Mouse (Mus musculus) kidney, embryonic 16.5 days (tissue): ENCODE results near the gene Ccdc69. TPM values are rescaled to one million over a fixed set of nuclear protein-coding genes. Genes with fewer than 3 reads are reported as not detected.

ENCODE experiments used
- ATAC-seq: fragments of 200-750 bp; cut with Nextera tagmentation; 2 replicates; pipeline ENCODE4 v1.8.0; 2017; ENCODE audit warnings: moderate TSS enrichment; ENCODE audit not compliant: low FRiP score, low TSS enrichment
- H3K27ac ChIP-seq: fragments of 300-500 bp; sonication (generic); 2 replicates; pipeline ENCODE4 v1.5.1; 2014; ENCODE audit warnings: low read length
- H3K27me3 ChIP-seq: fragments of 300-500 bp; sonication (generic); 2 replicates; pipeline ENCODE4 v1.6.1; 2014; ENCODE audit warnings: low read length, control low read depth, mixed read lengths; ENCODE audit not compliant: insufficient read depth
- H3K36me3 ChIP-seq: fragments of 300-500 bp; sonication (generic); 2 replicates; pipeline ENCODE4 v1.6.1; 2014; ENCODE audit warnings: low read length, control low read depth, mixed read lengths; ENCODE audit not compliant: insufficient read depth
- H3K4me1 ChIP-seq: fragments of 300-500 bp; sonication (generic); 2 replicates; pipeline ENCODE4 v1.6.1; 2014; ENCODE audit warnings: low read length, control low read depth, mixed read lengths; ENCODE audit not compliant: insufficient read depth
- H3K4me2 ChIP-seq: fragments of 300-500 bp; sonication (generic); replicated peaks from 2 replicates; pipeline ENCODE4 v1.6.1; 2014; ENCODE audit warnings: low read depth, low read length
- H3K4me3 ChIP-seq: fragments of 300-500 bp; sonication (generic); 2 replicates; pipeline ENCODE4 v1.5.1; 2014; ENCODE audit warnings: mild to moderate bottlenecking, low read length
- H3K9ac ChIP-seq: fragments of 300-500 bp; sonication (generic); replicated peaks from 2 replicates; pipeline ENCODE4 v1.6.1; 2014; ENCODE audit warnings: low read length
- H3K9me3 ChIP-seq: fragments of 300-500 bp; sonication (generic); 2 replicates; pipeline ENCODE4 v1.6.1; 2016; ENCODE audit warnings: low read length, control low read depth
- WGBS: fragments of 180-500 bp; shearing (Covaris S2); extraction: QIAGEN DNeasy Blood & Tissue Kit; methylation state at CpG from one replicate; pipeline ENCODE4 v1.1.7; 2014; 5-methylcytosine and 5-hydroxymethylcytosine counted together
- polyA plus RNA-seq: library from polyadenylated mRNA; unstranded; fragments of >200 nt; fragmentation: Nextera tagmentation; extraction: Ambion mirVana; gene quantifications from 2 replicates; pipeline ENCODE4 v1.2.1, GENCODE M21; 2015

The Ccdc69 gene
- polyA plus RNA-seq, 1 experiment from 2014 or later, result 3.6 TPM

DNA sequence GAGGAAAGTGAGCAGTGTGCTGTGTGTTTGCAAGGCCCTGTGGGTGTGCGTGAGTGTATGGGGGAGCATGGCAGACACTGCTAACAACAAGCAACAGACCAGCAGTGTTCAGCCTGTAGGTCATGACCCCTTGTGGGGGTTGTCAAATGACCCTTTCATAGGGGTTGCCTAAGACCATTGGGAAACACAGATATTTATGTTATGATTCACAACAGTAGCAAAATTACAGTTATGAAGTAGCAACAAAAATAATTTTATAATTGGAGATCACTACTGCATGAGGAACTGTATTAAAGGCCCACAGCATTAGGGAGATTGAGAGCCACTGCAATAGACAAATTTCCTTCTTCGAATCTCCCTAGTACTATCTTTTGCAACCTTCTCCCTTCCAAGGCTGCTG, 58.2 kb downstream of the Ccdc69 start:
- peaks cover 3% of the 10 kb centered on the region; the same call in 1 of the 2 replicates for H3K36me3 ChIP-seq

DNA sequence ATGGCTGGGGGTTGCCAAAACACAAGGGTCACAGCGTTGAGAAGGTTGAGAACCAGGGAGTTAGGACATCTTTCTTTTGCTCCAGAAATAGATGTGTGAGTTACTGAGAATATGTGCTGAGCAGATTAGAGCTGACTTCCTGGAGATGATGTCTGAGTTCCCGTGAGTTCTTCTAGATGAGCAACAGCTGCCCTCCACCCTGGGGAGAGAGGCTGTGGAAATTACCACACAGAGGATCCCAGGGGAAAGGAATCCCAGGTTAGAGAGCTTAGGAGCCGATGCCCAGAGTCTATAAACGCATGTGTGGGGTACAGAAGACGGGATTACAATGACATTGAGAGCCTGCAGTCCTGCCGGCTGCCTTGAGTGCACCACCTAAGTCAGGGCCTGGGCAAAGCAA, 59.9 kb downstream of the Ccdc69 start:
- no peak overlapping the region for H3K27ac ChIP-seq
- no peak overlapping the region for H3K4me3 ChIP-seq
- ATAC-seq, result no peak
- H3K4me2 ChIP-seq, result no peak overlapping the region
- H3K36me3 ChIP-seq, result peaks cover 11% of the 10 kb centered on the region
- no peak overlapping the region for H3K9ac ChIP-seq
- H3K4me1 ChIP-seq, result peaks cover 26% of the 10 kb centered on the region
- no peaks in the 10 kb centered on the region for H3K27me3 ChIP-seq
- H3K9me3 ChIP-seq, result no peaks in the 10 kb centered on the region
- 71% methylated on average over 6 of the region's 6 CpGs for WGBS

More for the DNA sequence above, 58.2 kb downstream of the Ccdc69 start:
- Histone ChIP-seq H3K4me3 (no peak overlapping the region), H3K9me3 (no peaks in the 10 kb centered on the region), H3K27ac (no peak overlapping the region), H3K4me1 (peaks cover 36% of the 10 kb centered on the region), H3K27me3 (no peaks in the 10 kb centered on the region), H3K9ac (no peak overlapping the region), H3K4me2 (no peak overlapping the region)
- 81% methylated on average over 2 of the region's 2 CpGs for WGBS
- no peak for ATAC-seq

DNA sequence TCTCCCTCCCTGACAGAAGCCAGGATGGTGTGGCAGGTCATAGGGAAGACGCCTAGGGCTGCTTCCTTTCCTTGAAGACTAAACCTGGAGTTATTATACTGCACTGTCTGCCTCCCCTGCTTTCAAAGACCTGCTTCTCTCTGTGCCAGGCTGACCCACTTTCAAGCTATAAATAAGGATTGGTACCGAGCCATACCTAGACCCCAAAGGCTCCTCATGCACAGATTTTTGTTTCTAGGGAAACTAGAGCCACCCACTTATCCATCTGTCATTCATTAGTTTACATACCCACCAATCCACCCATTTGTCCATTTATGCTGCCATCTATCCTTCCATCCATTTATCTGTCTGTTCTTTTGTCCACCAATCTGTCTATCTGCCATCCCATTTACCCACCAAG, 60.7 kb downstream of the Ccdc69 start:
- H3K27me3 ChIP-seq, result no peaks in the 10 kb centered on the region
- WGBS, result 83% methylated on average over 2 of the region's 2 CpGs
- no peaks in the 10 kb centered on the region for H3K9me3 ChIP-seq
- H3K9ac ChIP-seq, result no peak overlapping the region
- no peak for ATAC-seq
- H3K36me3 ChIP-seq, result peaks cover 13% of the 10 kb centered on the region
- no peak overlapping the region for H3K4me3 ChIP-seq
- peaks cover 20% of the 10 kb centered on the region for H3K4me1 ChIP-seq
- H3K27ac ChIP-seq, result no peak overlapping the region
- no peak overlapping the region for H3K4me2 ChIP-seq

DNA sequence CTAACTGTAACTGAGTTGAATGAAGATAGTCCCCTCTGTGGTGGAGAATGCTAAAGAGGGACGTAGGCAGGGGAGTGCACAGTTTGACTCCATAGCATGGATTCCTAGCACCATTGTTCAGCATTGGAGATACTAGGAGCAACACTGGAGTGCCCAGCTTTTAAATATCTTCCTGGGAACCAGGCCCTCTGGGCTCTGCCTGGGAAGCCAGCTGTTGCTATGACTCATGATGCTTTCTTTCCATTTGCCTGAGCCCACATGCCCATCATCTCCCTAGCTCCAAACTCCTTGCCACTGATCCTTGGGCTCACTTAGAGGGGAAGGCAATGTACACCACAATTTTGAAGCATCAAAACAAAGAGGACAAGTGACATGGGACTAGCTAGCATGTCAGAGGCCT, 61.2 kb downstream of the Ccdc69 start:
- no peak overlapping the region for H3K9ac ChIP-seq
- ATAC-seq, result no peak
- peaks cover 13% of the 10 kb centered on the region for H3K36me3 ChIP-seq
- 83% methylated on average over 1 of the region's 1 CpGs for WGBS
- H3K4me2 ChIP-seq, result no peak overlapping the region
- H3K27me3 ChIP-seq, result no peaks in the 10 kb centered on the region
- H3K27ac ChIP-seq, result no peak overlapping the region
- H3K4me3 ChIP-seq, result no peak overlapping the region
- peaks cover 15% of the 10 kb centered on the region for H3K4me1 ChIP-seq
- no peaks in the 10 kb centered on the region for H3K9me3 ChIP-seq

DNA sequence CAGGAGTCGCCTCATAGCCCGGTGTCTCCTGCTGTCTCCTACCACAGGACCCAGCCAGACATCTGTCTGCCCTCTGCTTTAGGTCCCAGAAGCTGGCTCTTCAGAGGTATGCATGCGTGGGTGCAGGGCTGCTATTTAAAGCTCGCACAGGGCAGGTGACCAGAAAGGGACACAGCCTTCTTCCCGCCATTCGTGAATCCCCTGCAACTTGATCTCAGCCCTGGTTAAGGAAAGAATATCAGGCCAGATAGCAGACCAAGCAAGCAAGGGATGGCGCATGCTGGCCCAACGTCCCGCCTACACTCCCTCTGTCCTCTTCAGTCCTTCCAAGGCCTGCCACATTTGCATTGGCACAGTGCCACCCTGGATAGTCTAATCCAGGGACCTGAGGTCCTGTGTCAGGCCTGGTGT, 62.1 kb downstream of the Ccdc69 start:
- Histone ChIP-seq H3K4me1 (peaks cover 13% of the 10 kb centered on the region; the same call in 1 of the 2 replicates), H3K4me3 (no peak overlapping the region), H3K36me3 (peaks cover 22% of the 10 kb centered on the region), H3K9me3 (no peaks in the 10 kb centered on the region), H3K27ac (no peak overlapping the region), H3K4me2 (no peak overlapping the region), H3K9ac (no peak overlapping the region), H3K27me3 (no peaks in the 10 kb centered on the region)
- peak; percentile 52; the same call in 1 of the 2 replicates for ATAC-seq
- 47% methylated on average over 9 of the region's 9 CpGs for WGBS

DNA sequence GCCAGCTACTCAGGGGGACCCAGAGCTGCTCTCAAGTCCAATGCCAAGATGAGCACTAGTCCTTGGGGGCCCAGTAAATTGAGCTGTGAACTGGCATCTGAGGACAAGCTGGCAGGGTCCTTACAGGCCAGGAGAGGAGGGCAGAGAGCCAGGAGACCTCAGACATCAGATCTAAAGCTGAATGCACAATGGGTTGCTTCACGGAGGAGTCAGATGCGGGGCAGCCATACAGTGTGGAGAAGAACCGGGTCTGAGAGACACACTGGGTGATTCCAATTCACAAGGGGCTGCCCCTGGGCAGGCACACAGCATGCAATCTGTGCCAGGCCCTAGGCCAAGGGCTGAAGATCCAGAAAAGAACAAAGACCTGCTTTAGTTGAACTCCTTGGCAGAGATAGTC, 62.7 kb downstream of the Ccdc69 start:
- no peak overlapping the region for H3K9ac ChIP-seq
- WGBS, result 80% methylated on average over 3 of the region's 3 CpGs
- H3K27me3 ChIP-seq, result no peaks in the 10 kb centered on the region
- peaks cover 27% of the 10 kb centered on the region for H3K36me3 ChIP-seq
- no peaks in the 10 kb centered on the region for H3K9me3 ChIP-seq
- ATAC-seq, result no peak
- no peak overlapping the region for H3K4me2 ChIP-seq
- no peak overlapping the region for H3K4me3 ChIP-seq
- peaks cover 13% of the 10 kb centered on the region; the same call in 1 of the 2 replicates for H3K4me1 ChIP-seq
- H3K27ac ChIP-seq, result no peak overlapping the region

DNA sequence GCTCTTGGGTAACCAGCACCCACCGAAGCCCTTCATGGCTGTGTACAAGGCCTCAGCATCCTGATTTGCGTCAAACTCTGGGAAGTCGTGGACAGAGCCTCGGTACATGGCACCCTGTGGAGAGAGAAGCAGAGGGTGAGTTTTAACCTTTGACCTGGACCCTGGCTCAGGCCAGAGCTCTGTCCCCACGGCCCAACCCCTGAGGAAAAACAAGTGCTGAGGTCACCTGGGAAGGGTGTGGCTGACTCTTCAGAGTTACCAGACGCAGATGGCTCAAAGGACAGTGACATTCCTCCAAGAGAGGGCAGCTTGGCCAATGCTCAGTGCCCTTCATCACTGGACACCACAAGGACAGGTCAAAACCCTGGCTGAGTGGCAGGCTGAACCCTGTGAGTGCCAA, 64.1 kb downstream of the Ccdc69 start:
- Histone ChIP-seq H3K9me3 (no peaks in the 10 kb centered on the region), H3K9ac (no peak overlapping the region), H3K36me3 (peaks cover 39% of the 10 kb centered on the region), H3K27ac (no peak overlapping the region), H3K4me1 (peaks cover 13% of the 10 kb centered on the region; the same call in 1 of the 2 replicates), H3K4me2 (no peak overlapping the region), H3K4me3 (no peak overlapping the region), H3K27me3 (no peaks in the 10 kb centered on the region)
- 81% methylated on average over 6 of the region's 6 CpGs for WGBS
- no peak for ATAC-seq

DNA sequence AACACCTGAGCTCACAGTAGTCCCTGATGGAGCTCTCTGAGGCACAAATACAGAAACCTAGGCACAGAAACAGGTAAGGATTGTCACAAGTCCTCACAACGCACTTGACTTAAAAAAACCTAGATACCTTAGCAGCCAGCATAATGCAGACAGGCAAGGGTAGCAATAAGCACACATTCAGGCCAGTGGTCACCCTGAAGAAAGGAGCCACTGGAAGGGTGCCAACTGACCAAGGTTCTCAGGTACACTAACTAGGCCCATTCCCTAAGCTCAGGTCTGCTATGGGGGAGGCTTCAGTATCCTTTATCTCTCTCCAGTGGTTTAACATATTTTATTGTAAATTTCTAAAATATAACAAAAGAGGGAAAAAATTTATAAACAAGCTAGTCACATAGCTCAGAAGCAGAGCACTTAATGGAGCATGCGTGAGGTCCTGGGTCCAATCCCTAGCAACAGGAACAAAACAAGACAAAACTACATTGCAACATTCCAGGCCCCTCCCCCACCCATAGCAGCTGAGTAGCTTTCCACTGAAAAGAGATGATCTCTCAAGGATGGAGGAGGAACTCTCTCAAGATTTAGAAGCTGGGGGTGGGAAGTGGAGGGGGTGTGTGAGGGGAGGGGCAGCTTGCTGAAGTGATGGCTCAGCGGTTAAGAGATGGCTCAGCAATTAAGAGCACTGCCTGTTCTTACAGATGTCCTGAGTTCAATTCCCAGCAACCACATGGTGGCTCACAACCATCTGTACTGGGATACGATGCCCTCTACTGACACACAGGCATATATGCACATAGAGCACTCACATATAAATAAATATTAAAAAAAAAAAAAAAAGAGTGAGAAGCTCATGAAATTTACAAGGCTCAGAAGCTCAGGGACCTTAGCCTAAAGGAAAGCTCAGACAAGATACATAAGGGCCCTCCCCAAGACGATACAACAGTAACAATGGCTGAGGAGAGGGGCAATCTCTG, 65.1 kb downstream of the Ccdc69 start:
- H3K9ac ChIP-seq, result no peak overlapping the region
- H3K36me3 ChIP-seq, result peaks cover 47% of the 10 kb centered on the region
- H3K4me2 ChIP-seq, result no peak overlapping the region
- 72% methylated on average over 5 of the region's 5 CpGs for WGBS
- 0 out of 2 replicates have a peak, but pooled peaks have one; percentile 47 for ATAC-seq
- peaks cover 13% of the 10 kb centered on the region; the same call in 1 of the 2 replicates for H3K4me1 ChIP-seq
- H3K27me3 ChIP-seq, result no peaks in the 10 kb centered on the region
- 0 out of 2 replicates have a peak overlapping the region, but pooled peaks have one; percentile 13 for H3K27ac ChIP-seq
- no peak overlapping the region for H3K4me3 ChIP-seq
- H3K9me3 ChIP-seq, result no peaks in the 10 kb centered on the region

DNA sequence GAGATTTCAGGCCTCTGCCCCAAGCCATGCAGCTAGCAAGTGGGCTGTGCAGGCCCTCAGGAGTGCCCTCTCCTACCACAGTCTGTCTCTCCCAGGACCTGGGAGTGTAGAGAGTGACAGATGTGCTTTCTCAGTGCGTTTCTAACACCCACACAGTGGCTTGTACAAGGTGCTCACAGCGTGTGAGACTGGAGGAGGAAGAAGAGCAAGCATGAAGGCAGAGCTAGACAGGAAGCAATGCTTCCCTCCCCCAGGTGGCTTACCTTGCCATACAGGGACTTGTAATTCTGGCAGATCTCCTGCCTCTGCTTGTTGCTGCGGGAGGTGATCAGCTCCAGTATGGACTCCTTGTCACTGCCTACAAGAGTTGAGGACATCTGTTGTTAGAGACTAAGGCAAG, 66.5 kb downstream of the Ccdc69 start:
- H3K9ac ChIP-seq, result no peak overlapping the region
- H3K36me3 ChIP-seq, result peaks cover 61% of the 10 kb centered on the region
- no peak for ATAC-seq
- H3K4me1 ChIP-seq, result peaks cover 13% of the 10 kb centered on the region; the same call in 1 of the 2 replicates
- H3K27ac ChIP-seq, result no peak overlapping the region
- no peak overlapping the region for H3K4me3 ChIP-seq
- 65% methylated on average over 3 of the region's 3 CpGs for WGBS
- no peak overlapping the region for H3K4me2 ChIP-seq
- H3K9me3 ChIP-seq, result no peaks in the 10 kb centered on the region
- no peaks in the 10 kb centered on the region for H3K27me3 ChIP-seq

DNA sequence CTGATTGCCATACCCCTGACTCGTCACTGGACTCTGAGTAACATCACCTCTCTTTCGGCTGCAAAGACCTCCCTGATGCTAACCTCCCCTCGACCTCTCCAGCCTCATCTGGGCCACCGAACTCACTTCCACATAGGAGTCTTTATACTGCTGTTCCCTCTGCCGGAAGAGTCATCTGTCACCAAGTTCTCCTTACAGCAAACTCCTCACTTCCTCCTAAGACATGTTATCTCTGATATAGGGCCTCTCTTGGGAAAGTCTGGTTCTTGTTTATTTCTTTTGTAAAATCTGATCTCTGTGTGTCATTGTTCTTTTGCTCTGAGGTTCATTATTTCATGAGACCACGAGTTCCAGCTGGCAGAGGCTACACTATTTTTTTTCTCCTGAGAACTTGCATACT, 69.7 kb downstream of the Ccdc69 start:
- H3K27me3 ChIP-seq, result no peaks in the 10 kb centered on the region
- H3K9me3 ChIP-seq, result no peaks in the 10 kb centered on the region
- H3K36me3 ChIP-seq, result peaks cover 85% of the 10 kb centered on the region
- 65% methylated on average over 6 of the region's 6 CpGs for WGBS
- H3K4me1 ChIP-seq, result peaks cover 4% of the 10 kb centered on the region; the same call in 1 of the 2 replicates
- H3K27ac ChIP-seq, result no peak overlapping the region
- ATAC-seq, result no peak
- no peak overlapping the region for H3K9ac ChIP-seq
- no peak overlapping the region for H3K4me3 ChIP-seq
- H3K4me2 ChIP-seq, result no peak overlapping the region
